Mouse (Mus musculus) kidney, embryonic 14.5 days (tissue): Measurements from ENCODE around the gene Axl. TPM values are rescaled to one million over a fixed set of nuclear protein-coding genes. Genes with fewer than 3 reads are reported as not detected.

Experiments used
- ATAC-seq: fragments of 200-750 bp; cut with Nextera tagmentation; 2 replicates; pipeline ENCODE4 v1.8.0; 2017; ENCODE audit warnings: moderate number of reproducible peaks, mild to moderate bottlenecking, moderate TSS enrichment, moderate library complexity; ENCODE audit not compliant: low FRiP score, low TSS enrichment
- H3K27ac ChIP-seq: fragments of 300-500 bp; sonication (generic); 2 replicates; pipeline ENCODE4 v1.5.1; 2014; ENCODE audit warnings: low read depth, mild to moderate bottlenecking, low read length, moderate library complexity, mixed read lengths
- H3K27me3 ChIP-seq: fragments of 300-500 bp; sonication (generic); 2 replicates; pipeline ENCODE4 v1.6.1; 2014; ENCODE audit warnings: mild to moderate bottlenecking, low read length; ENCODE audit not compliant: control insufficient read depth, insufficient read depth
- H3K36me3 ChIP-seq: fragments of 300-500 bp; sonication (generic); 2 replicates; pipeline ENCODE4 v1.6.1; 2014; ENCODE audit warnings: low read length, mixed read lengths; ENCODE audit not compliant: control insufficient read depth, insufficient read depth
- H3K4me1 ChIP-seq: fragments of 300-500 bp; sonication (generic); 2 replicates; pipeline ENCODE4 v1.6.1; 2014; ENCODE audit warnings: low read length, mixed read lengths; ENCODE audit not compliant: control insufficient read depth, insufficient read depth
- H3K4me2 ChIP-seq: fragments of 300-500 bp; sonication (generic); replicated peaks from 2 replicates; pipeline ENCODE4 v1.6.1; 2014; ENCODE audit warnings: low read depth, mild to moderate bottlenecking, low read length
- H3K4me3 ChIP-seq: fragments of 300-500 bp; sonication (generic); 2 replicates; pipeline ENCODE4 v1.5.1; 2014; ENCODE audit warnings: mild to moderate bottlenecking, low read length
- H3K9ac ChIP-seq: fragments of 300-500 bp; sonication (generic); 2 replicates; pipeline ENCODE4 v1.6.1; 2014; ENCODE audit warnings: low read depth, mild to moderate bottlenecking, low read length, moderate library complexity
- H3K9me3 ChIP-seq: fragments of 300-500 bp; sonication (generic); 2 replicates; pipeline ENCODE4 v1.6.1; 2016; ENCODE audit warnings: low read length; ENCODE audit not compliant: control insufficient read depth
- WGBS: fragments of 180-500 bp; shearing (Covaris S2); extraction: QIAGEN DNeasy Blood & Tissue Kit; methylation state at CpG from one replicate; pipeline ENCODE4 v1.1.7; 2014; 5-methylcytosine and 5-hydroxymethylcytosine counted together
- polyA plus RNA-seq: library from polyadenylated mRNA; unstranded; fragments of >200 nt; fragmentation: Nextera tagmentation; extraction: Ambion mirVana; gene quantifications from 2 replicates; pipeline ENCODE4 v1.2.1, GENCODE M21; 2014

Axl gene
- polyA plus RNA-seq, 1 experiment from 2014 or later = 75.5 TPM

DNA sequence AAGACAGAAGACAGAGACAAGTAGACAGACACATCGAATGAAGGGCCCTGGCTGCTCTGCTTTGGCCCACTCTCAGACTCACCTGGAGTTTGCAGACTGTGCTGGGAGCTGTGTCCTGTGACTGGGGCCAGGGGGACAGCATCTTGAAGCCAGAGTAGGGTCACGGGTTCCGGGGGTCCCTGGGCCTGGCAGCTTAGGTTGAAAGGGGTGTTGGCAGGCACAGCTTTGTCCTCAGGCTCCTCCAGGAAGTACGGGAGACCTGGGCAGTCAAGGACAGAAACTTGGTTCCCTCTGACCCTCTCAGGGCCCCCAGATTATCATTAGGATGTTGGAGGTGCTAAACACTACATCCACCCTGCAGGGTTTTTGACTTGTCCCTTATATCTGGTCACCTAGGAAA lies 2.8 kb downstream of the Axl start:
- Histone ChIP-seq H3K27ac (no peak overlapping the region), H3K4me2 (no peak overlapping the region), H3K27me3 (no peaks in the 10 kb centered on the region), H3K4me3 (no peak overlapping the region), H3K9ac (no peak overlapping the region), H3K36me3 (peaks cover 7% of the 10 kb centered on the region; the same call in 1 of the 2 replicates), H3K9me3 (no peaks in the 10 kb centered on the region), H3K4me1 (peaks cover 30% of the 10 kb centered on the region)
- 56% methylated on average over 4 of the region's 4 CpGs for WGBS
- ATAC-seq = no peak

DNA sequence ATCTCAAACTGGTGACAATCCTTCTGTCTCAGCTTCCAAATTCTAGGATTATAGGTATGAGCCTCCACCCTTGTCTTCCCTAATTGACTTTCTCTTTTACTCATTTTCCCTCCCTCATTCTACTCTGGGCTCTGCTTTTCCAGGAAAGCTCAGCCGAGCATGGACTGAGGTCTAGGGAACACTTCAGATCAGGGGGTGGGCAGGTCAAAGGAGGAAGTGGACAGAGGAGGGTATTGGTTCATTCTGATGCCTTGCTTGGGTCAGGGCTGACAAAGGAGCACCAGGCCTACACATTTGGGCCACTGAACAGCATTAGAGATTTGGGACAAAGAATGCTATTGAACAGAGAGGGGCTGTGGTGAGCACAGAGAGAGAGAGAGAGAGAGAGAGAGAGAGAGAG lies 3.7 kb downstream of the Axl start:
- no peak for ATAC-seq
- Histone ChIP-seq H3K4me1 (peaks cover 31% of the 10 kb centered on the region), H3K27me3 (no peaks in the 10 kb centered on the region), H3K4me3 (no peak overlapping the region), H3K9me3 (no peaks in the 10 kb centered on the region), H3K4me2 (no peak overlapping the region), H3K27ac (no peak overlapping the region), H3K36me3 (peaks cover 7% of the 10 kb centered on the region; the same call in 1 of the 2 replicates), H3K9ac (no peak overlapping the region)
- 39% methylated on average over 1 of the region's 1 CpGs for WGBS

DNA sequence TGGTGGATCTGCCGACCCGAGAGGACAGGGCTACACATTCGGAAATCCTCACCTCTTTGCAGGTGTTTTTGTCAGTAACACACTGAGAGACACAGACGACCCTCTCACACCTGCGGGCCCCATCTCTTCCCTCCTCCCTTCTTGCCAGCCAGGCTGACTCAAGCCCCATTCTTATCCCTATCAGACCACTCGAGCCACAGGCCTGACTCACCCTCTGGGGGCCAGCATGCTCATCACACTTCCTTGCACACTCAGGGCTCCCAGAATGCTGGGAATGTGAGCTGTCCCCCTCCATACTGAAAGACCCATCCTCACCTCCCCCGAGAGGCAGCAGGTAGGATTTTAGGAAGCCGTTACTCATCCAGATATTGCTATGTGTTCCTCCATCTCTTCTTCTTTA lies 4.8 kb downstream of the Axl start:
- peaks cover 25% of the 10 kb centered on the region for H3K4me1 ChIP-seq
- no peak overlapping the region for H3K27ac ChIP-seq
- no peak overlapping the region for H3K9ac ChIP-seq
- H3K36me3 ChIP-seq = peaks cover 7% of the 10 kb centered on the region; the same call in 1 of the 2 replicates
- H3K9me3 ChIP-seq = no peaks in the 10 kb centered on the region
- WGBS = 69% methylated on average over 8 of the region's 8 CpGs
- H3K4me3 ChIP-seq = no peak overlapping the region
- H3K27me3 ChIP-seq = no peaks in the 10 kb centered on the region
- ATAC-seq = no peak
- H3K4me2 ChIP-seq = no peak overlapping the region

DNA sequence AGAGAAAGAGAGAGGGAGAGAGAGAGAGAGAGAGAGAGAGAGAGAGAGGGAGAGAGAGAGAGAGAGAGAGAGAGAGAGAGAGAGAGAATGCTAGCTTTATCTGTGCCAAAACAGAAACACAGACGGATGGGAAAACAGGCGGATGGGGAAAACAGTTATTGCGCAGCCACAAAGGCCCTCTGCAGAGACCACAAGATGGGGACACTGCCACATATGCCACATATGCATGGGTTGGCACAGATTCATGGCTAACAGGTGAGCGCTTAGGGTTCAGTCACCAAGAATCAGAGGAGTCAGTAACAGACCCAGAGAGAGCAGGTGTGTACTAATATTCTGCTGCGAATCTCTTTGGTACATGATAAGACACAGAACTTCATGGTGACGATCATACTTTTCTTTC lies 5.8 kb downstream of the Axl start:
- no peak overlapping the region; the same call in 1 of the 2 replicates for H3K4me2 ChIP-seq
- H3K9ac ChIP-seq = no peak overlapping the region
- ATAC-seq = no peak
- no peaks in the 10 kb centered on the region for H3K9me3 ChIP-seq
- H3K27ac ChIP-seq = peak overlapping the region; percentile 64; the same call in 1 of the 2 replicates
- H3K4me3 ChIP-seq = no peak overlapping the region
- peaks cover 15% of the 10 kb centered on the region for H3K36me3 ChIP-seq
- H3K4me1 ChIP-seq = peaks cover 25% of the 10 kb centered on the region
- WGBS = 76% methylated on average over 6 of the region's 6 CpGs
- H3K27me3 ChIP-seq = no peaks in the 10 kb centered on the region

DNA sequence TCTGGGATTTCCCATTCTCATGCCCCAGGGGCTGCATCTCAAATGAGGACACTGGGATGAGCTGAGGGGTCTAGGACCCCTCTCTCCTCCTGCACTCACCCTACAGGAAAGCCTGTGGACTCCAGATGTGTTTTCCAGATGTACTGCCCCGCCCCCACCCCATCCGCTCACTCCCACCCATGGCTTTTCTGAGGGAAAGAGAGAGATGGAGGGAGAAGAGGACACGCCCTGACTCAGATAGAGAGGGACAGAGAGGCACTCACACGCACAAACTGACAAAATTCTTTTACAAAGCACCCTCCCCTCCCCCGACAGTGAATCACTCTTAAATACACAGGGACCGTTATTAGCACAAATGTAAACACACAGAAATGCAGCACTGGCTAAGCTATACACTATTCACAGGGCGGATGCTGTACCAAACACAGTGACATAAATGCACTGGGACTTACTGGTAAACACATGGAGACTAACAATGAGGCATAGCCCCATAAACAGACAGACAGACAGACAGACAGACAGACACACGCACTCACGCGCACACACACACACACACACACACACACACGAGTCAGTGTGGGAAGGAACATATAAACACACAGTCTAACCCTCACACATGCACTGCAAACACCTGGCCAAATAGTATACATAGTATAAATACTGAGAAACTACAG lies 6.4 kb downstream of the Axl start:
- peak overlapping the region; percentile 32; the same call in 1 of the 2 replicates for H3K9ac ChIP-seq
- peaks cover 18% of the 10 kb centered on the region for H3K36me3 ChIP-seq
- peak overlapping the region; percentile 22 for H3K4me3 ChIP-seq
- peak overlapping the region; percentile 60 for H3K4me2 ChIP-seq
- H3K4me1 ChIP-seq = peaks cover 20% of the 10 kb centered on the region
- H3K27me3 ChIP-seq = no peaks in the 10 kb centered on the region
- H3K9me3 ChIP-seq = no peaks in the 10 kb centered on the region
- WGBS = 37% methylated on average over 11 of the region's 11 CpGs
- peak overlapping the region; percentile 64; the same call in 1 of the 2 replicates for H3K27ac ChIP-seq
- peak; percentile 85; the same call in 1 of the 2 replicates for ATAC-seq

DNA sequence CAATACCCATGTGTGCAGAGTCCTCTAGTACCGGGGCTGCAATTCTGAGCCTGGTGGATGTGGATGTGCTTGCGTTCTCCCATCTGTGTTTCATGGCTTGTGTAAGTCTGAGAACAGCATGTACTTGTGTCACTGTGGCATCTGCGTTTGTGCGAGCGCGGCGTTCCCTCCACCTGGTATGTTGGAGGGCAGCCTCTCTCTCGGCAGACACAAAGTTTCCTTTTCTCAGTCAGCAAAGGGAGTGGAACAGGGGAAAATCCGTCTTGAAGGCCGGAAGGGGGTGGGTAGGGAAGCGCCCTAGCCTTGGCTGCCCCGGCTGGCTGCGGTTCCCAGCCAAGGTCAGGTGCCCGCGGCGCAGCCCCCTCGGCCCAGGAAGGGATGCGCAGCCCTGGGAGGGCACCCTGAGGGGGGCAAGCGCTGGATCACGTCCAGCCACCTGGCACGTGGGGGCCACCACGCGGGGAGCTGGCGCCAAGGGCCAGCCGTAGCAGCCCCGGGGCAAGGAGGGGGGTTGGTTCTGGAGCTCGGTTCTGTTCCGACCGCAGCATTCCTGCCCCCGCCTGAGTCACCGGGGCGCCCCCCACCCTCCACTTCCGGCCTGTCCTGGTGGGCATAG lies 7.1 kb downstream of the Axl start:
- peak; percentile 65 for ATAC-seq
- H3K27me3 ChIP-seq = no peaks in the 10 kb centered on the region
- H3K9ac ChIP-seq = peak overlapping the region; percentile 32; the same call in 1 of the 2 replicates
- peaks cover 19% of the 10 kb centered on the region for H3K4me1 ChIP-seq
- H3K9me3 ChIP-seq = no peaks in the 10 kb centered on the region
- H3K4me2 ChIP-seq = peak overlapping the region; percentile 60
- H3K4me3 ChIP-seq = peak overlapping the region; percentile 22
- peaks cover 24% of the 10 kb centered on the region for H3K36me3 ChIP-seq
- H3K27ac ChIP-seq = peak overlapping the region; percentile 64; the same call in 1 of the 2 replicates
- WGBS = 7% methylated on average over 33 of the region's 33 CpGs

DNA sequence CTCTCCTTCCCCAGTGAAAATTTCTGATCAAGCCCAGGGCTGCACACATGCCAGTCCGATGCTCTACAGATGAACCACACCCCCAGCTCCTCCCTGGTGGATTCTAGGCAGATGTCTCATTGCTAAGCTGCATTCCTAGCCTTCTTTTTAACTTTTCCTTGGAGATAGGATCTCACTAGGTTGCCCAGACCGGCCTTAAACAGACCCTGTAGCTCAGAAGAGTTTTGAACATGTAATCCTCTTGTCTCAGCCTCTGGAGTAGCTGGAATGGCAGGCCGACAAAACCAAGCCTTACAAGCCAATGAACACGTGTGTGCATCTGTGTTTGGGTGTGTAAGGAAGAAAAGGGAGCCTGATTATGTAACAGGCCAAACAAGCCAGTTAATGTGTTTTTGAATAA lies 7.8 kb downstream of the Axl start:
- H3K9ac ChIP-seq = no peak overlapping the region; the same call in 1 of the 2 replicates
- H3K27me3 ChIP-seq = no peaks in the 10 kb centered on the region
- H3K4me2 ChIP-seq = no peak overlapping the region
- H3K36me3 ChIP-seq = peaks cover 29% of the 10 kb centered on the region
- 61% methylated on average over 4 of the region's 4 CpGs for WGBS
- H3K9me3 ChIP-seq = no peaks in the 10 kb centered on the region
- ATAC-seq = no peak
- H3K4me3 ChIP-seq = no peak overlapping the region
- H3K27ac ChIP-seq = peak overlapping the region; percentile 64; the same call in 1 of the 2 replicates
- peaks cover 19% of the 10 kb centered on the region for H3K4me1 ChIP-seq

DNA sequence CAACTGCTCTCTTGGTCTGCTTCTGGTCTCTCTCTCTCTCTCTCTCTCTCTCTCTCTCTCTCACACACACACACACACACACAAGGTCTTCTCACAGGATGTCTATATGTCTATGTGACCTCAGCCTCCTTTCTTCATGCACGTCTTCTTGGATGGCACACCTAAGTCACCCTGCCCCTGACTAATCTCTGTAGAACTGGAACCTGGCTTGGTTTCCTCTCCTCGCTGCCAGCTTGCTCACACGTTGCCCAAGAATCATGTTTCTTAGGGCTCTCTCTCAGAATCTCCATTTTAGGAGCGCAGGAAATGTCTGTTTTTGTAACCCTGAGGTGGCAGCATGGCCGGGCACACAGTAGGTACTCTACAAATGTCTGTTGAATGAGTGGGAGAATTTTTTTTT lies 8.5 kb downstream of the Axl start:
- Histone ChIP-seq H3K4me1 (peaks cover 19% of the 10 kb centered on the region), H3K9me3 (no peaks in the 10 kb centered on the region), H3K27ac (no peak overlapping the region), H3K4me2 (no peak overlapping the region), H3K36me3 (peaks cover 27% of the 10 kb centered on the region), H3K27me3 (no peaks in the 10 kb centered on the region), H3K9ac (no peak overlapping the region), H3K4me3 (no peak overlapping the region)
- 91% methylated on average over 5 of the region's 5 CpGs for WGBS
- no peak for ATAC-seq

DNA sequence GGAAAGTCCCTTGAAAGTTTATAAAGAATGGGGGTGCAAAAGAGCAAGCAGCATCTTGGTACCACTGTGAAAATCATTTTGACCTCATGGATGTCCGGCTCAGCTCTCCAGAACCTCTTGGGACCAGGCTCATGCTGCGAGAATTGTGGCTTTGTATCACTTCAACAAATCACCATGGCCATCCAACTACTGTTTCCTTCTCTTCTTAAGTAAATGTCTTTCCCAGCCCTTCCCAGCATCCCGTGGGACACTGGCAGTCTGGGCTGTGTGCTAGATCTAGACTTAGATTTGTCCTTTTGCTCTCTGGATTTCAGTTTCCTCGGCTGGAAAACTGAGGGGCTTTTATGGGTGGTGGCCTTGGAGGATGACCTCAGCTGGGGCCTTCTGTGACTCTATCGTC lies 20.3 kb downstream of the Axl start:
- H3K4me3 ChIP-seq = no peak overlapping the region
- H3K4me1 ChIP-seq = 0 out of 2 replicates have a peak, but pooled peaks cover 3% of the 10 kb centered on the region
- H3K27me3 ChIP-seq = no peaks in the 10 kb centered on the region
- no peaks in the 10 kb centered on the region for H3K9me3 ChIP-seq
- no peak for ATAC-seq
- 88% methylated on average over 5 of the region's 5 CpGs for WGBS
- peaks cover 66% of the 10 kb centered on the region for H3K36me3 ChIP-seq
- no peak overlapping the region for H3K9ac ChIP-seq
- H3K4me2 ChIP-seq = no peak overlapping the region
- H3K27ac ChIP-seq = no peak overlapping the region
